Mouse (Mus musculus) lung, adult 2 months (tissue): ENCODE measurements around the gene Igsf21. TPM values are rescaled to one million over a fixed set of nuclear protein-coding genes. Genes with fewer than 3 reads are reported as not detected.

Experiments used
- DNase-seq: peaks from one replicate; pipeline ENCODE4 v3.0.0; 2022
- H3K4me1 ChIP-seq: fragments of 200-500 bp; 2 replicates; pipeline ENCODE4 v1.6.1; 2011; ENCODE audit warnings: low read length; ENCODE audit not compliant: control insufficient read depth, insufficient read depth
- H3K4me3 ChIP-seq: fragments of 200-500 bp; replicated peaks from 2 replicates; pipeline ENCODE3; 2011; ENCODE audit warnings: low read depth, mild to moderate bottlenecking, control low read depth, low read length; ENCODE audit errors: extremely low read depth
- CTCF ChIP-seq: fragments of 200-500 bp; IDR thresholded peaks from 2 replicates; pipeline ENCODE4 v1.5.1; 2011; ENCODE audit warnings: mild to moderate bottlenecking, low read length, control low read depth; ENCODE audit not compliant: insufficient read depth
- POLR2A ChIP-seq: fragments of 200-500 bp; IDR thresholded peaks from 2 replicates; pipeline ENCODE4 v1.6.1; 2011; ENCODE audit warnings: low read depth, mild to moderate bottlenecking, control low read depth, low read length, borderline replicate concordance; ENCODE audit errors: extremely low read depth
- WGBS: fragments of 180-500 bp; shearing (Covaris S2); methylation state at CpG from one replicate; pipeline ENCODE4 v1.1.7; 2018; 5-methylcytosine and 5-hydroxymethylcytosine counted together
- polyA plus RNA-seq: library from polyadenylated mRNA; depleted of rRNA; stranded (reverse); fragments of >200 nt; gene quantifications from 2 replicates; pipeline ENCODE4 v1.2.3, GENCODE M21; 2012

Igsf21 gene
- polyA plus RNA-seq, 1 experiment, result 0.26 TPM

GRCm38 (mm10) chr4:140091693-140092092 is 154.9 kb downstream of the Igsf21 start:
- Histone ChIP-seq H3K4me1 (no peaks in the 10 kb centered on the region), H3K4me3 (no peak overlapping the region)
- TF ChIP-seq CTCF, result no peak
- no peak for TF ChIP-seq POLR2A
- no peak for DNase-seq
- 66% methylated on average over 3 of the region's 3 CpGs for WGBS

DNA sequence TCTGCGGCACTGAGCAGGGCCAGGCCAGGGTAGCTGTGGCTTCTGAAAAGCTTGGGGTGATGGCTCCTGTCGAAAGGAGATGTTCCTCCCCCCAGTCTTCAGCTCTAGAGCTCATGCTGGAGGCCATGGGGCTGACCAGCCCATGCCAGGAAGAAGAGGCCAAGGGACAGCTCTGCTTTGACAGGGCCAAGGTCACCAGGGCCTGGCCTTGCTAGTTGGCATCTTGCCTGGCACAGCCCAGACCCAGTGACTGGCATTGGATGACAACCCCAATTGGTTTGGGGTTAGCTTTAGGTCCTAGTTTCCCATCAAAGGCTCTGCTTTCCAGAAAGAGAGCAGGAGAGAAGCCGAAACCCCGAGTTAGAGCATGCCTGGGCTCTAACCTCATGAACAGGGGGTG is 156.9 kb downstream of the Igsf21 start:
- TF ChIP-seq POLR2A (no peak), CTCF (no peak)
- Histone ChIP-seq H3K4me3 (no peak overlapping the region), H3K4me1 (no peaks in the 10 kb centered on the region)
- WGBS, result 79% methylated on average over 4 of the region's 4 CpGs
- no peak for DNase-seq

GRCm38 (mm10) chr4:140088711-140089440 is 157.7 kb downstream of the Igsf21 start:
- Histone ChIP-seq H3K4me1 (no peaks in the 10 kb centered on the region), H3K4me3 (no peak overlapping the region)
- TF ChIP-seq CTCF (no peak), POLR2A (no peak)
- WGBS, result 73% methylated on average over 12 of the region's 12 CpGs
- DNase-seq, result no peak

GRCm38 (mm10) chr4:140086192-140086591 is 160.4 kb downstream of the Igsf21 start:
- no peaks in the 10 kb centered on the region for H3K4me1 ChIP-seq
- no peak for DNase-seq
- no peak overlapping the region for H3K4me3 ChIP-seq
- no peak for TF ChIP-seq POLR2A
- TF ChIP-seq CTCF, result no peak
- WGBS, result 61% methylated on average over 7 of the region's 7 CpGs

GRCm38 (mm10) chr4:140084521-140085011 is 162.0 kb downstream of the Igsf21 start:
- 40% methylated on average over 11 of the region's 11 CpGs for WGBS
- H3K4me1 ChIP-seq, result no peaks in the 10 kb centered on the region
- no peak for DNase-seq
- H3K4me3 ChIP-seq, result no peak overlapping the region
- TF ChIP-seq POLR2A (no peak), CTCF (no peak)

DNA sequence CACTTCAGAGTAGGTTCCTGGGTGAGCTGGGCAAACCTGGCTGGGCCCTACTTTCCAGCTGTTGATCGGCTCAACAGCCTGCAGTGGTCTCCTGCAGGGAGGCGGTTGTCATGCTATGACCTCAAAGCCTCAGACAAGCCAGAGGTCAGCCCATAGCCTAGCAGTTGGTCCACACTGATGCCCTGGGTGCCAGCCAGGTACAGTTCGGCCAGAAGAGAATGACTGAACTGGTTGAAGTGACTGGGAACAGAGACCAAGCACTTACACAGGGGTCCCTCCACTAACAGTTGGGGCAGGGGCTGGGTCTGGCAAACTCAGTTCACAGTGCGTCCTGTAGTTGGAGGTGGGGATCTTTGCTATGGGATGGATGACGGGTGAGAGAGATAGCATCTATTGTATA is 162.5 kb downstream of the Igsf21 start:
- DNase-seq, result no peak
- H3K4me3 ChIP-seq, result no peak overlapping the region
- no peaks in the 10 kb centered on the region for H3K4me1 ChIP-seq
- TF ChIP-seq POLR2A (no peak), CTCF (no peak)
- 73% methylated on average over 5 of the region's 5 CpGs for WGBS

DNA sequence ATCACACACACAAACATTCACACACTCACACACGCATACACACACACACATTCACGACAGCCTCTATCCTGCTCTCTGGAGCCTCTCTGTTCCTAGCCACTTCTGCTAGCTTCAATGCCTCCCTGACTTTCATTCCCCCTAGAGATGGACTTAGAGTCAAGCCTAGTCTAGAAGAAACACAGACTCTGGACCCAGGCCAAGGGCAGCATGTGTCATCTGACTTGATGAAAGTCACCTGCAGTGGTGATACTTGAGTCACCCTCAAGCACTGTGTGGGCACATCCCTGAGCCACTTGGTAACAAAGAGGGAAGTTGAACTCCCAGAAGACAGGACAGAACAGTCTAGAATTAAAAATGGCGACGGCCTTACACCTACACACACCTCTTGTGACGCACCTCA is 168.2 kb downstream of the Igsf21 start:
- TF ChIP-seq POLR2A (no peak), CTCF (no peak)
- DNase-seq, result no peak
- 79% methylated on average over 5 of the region's 5 CpGs for WGBS
- Histone ChIP-seq H3K4me1 (no peaks in the 10 kb centered on the region), H3K4me3 (no peak overlapping the region)

DNA sequence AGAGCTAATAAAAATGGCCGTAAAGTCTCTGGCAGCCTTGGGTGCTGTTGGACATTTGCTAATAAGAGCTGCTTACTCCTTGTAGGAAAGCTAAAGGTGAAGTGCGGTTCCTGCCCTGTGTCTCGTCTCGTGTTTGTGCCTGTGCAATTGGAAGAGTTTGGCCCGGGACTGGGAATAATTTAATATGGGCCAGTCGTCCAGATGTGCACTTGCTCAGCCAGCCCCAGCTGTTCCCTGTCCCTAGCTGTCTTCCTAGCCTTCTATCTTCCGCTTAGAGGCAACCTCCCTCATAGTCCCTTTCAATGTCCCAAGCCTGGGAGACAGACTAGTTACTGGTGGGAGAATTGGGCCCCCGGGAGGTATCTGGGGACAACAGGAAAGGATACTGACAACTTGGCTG is 169.0 kb downstream of the Igsf21 start:
- WGBS, result 51% methylated on average over 8 of the region's 8 CpGs
- no peak for DNase-seq
- Histone ChIP-seq H3K4me1 (no peaks in the 10 kb centered on the region), H3K4me3 (no peak overlapping the region)
- TF ChIP-seq POLR2A (no peak), CTCF (no peak)

DNA sequence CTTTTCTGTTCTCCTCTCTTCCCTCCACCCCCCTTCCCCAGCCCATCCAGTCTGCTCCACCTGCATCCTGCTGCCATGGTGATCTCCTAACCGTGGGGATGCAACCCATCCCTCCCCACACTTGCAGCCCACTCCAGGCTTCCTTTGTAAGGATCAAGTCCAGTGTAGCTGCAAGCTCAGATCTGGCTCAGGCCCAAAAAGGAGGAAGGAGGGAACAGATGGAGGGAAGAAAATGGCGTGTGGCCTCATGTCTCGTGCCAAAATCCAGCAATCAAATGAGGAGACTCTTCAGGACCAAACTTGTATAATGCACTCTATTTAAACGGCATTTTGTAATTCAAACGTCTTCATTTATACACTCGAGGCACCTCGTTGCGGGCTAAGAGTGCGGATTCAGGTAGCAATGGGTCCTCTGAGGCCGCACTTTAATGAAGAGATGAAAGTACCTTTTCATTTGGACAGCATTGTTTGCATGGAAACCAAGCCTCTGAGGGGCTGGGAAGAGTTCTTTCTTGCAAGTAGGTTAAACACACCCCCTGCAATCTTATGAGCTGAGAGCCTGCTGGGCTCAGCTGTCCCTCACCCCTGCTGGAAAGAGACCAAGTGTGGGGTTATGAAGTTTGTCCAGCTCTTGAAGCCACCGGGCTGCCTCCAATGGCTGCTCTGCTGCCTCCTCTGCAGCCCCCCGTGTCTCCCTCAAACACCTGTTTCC is 169.6 kb downstream of the Igsf21 start:
- Histone ChIP-seq H3K4me3 (no peak overlapping the region), H3K4me1 (no peaks in the 10 kb centered on the region)
- WGBS, result 43% methylated on average over 12 of the region's 12 CpGs
- TF ChIP-seq CTCF (no peak), POLR2A (no peak)
- no peak for DNase-seq

DNA sequence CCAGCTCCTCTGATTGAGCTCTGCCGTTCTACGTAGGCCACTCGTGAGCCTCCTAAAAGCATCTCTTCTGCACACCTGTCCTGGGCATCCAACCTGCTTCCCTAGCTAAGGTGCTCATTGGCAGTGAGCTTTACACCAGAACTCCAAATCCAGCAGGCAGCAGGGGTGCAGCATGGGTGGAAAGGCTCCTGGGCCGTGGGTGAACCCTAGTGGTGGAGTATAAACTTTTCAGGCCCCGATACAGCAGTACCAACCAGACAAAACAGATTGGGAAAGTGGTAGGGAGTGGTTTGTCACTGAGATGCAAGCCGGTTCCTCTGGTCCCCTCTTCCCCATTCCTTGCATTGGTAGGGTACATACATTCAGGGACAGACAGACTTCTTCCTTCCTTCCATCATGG is 170.2 kb downstream of the Igsf21 start:
- H3K4me1 ChIP-seq, result no peaks in the 10 kb centered on the region
- DNase-seq, result no peak
- no peak overlapping the region for H3K4me3 ChIP-seq
- TF ChIP-seq POLR2A, result no peak
- TF ChIP-seq CTCF, result no peak
- 66% methylated on average over 6 of the region's 6 CpGs for WGBS
